Mouse (Mus musculus) intestine, embryonic 15.5 days (tissue): ENCODE measurements around the gene Cables2. TPM values are rescaled to one million over a fixed set of nuclear protein-coding genes. Genes with fewer than 3 reads are reported as not detected.

ENCODE experiments used
- ATAC-seq: fragments of 200-750 bp; cut with Nextera tagmentation; 2 replicates; pipeline ENCODE4 v1.8.0; 2017; ENCODE audit warnings: moderate TSS enrichment, moderate library complexity
- H3K27ac ChIP-seq: fragments of 300-500 bp; sonication (generic); 2 replicates; pipeline ENCODE4 v1.5.1; 2015; ENCODE audit warnings: mild to moderate bottlenecking, inconsistent platforms
- H3K27me3 ChIP-seq: fragments of 300-500 bp; sonication (generic); replicated peaks from 2 replicates; pipeline ENCODE4 v1.6.1; 2015; ENCODE audit warnings: inconsistent platforms
- H3K36me3 ChIP-seq: fragments of 300-500 bp; sonication (generic); 2 replicates; pipeline ENCODE4 v1.6.1; 2015; ENCODE audit warnings: inconsistent platforms
- H3K4me1 ChIP-seq: fragments of 300-500 bp; sonication (generic); replicated peaks from 2 replicates; pipeline ENCODE4 v1.6.1; 2015; ENCODE audit warnings: inconsistent platforms
- H3K4me2 ChIP-seq: fragments of 300-500 bp; sonication (generic); replicated peaks from 2 replicates; pipeline ENCODE4 v1.6.1; 2015; ENCODE audit warnings: mild to moderate bottlenecking, inconsistent platforms
- H3K4me3 ChIP-seq: fragments of 300-500 bp; sonication (generic); replicated peaks from 2 replicates; pipeline ENCODE4 v1.5.1; 2015; ENCODE audit warnings: inconsistent platforms
- H3K9ac ChIP-seq: fragments of 300-500 bp; sonication (generic); 2 replicates; pipeline ENCODE4 v1.6.1; 2015; ENCODE audit warnings: inconsistent platforms
- H3K9me3 ChIP-seq: fragments of 300-500 bp; sonication (generic); 2 replicates; pipeline ENCODE4 v1.6.1; 2016; ENCODE audit warnings: inconsistent platforms
- WGBS: fragments of 180-500 bp; shearing (Covaris S2); methylation state at CpG from one replicate; pipeline ENCODE4 v1.1.7; 2015; 5-methylcytosine and 5-hydroxymethylcytosine counted together
- polyA plus RNA-seq: library from polyadenylated mRNA; unstranded; fragments of >200 nt; fragmentation: Nextera tagmentation; extraction: Ambion mirVana; gene quantifications from 2 replicates; pipeline ENCODE4 v1.2.1, GENCODE M21; 2015

Gene Cables2
- polyA plus RNA-seq, 1 experiment from 2014 or later, result 11.4 TPM

DNA sequence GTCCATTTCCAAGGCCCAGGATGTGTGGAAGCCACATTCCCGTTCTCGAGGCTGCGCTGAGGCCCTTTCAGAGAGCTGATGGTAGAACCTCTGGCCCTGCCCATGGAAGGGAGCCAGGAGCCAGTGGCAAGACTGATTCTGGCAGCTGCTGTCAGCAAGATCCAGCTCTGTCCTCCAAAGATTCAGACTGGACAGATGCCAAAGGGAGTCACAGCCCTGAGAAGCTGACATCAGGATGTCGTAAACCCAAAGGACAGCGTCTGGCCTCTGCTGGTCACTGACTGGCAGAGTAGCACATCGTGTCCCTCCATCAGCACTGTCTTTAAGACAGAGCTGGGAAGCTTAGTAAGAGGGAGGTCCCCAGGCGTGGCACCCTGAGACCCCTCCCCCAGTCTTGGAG lies 44.7 kb downstream of the Cables2 start:
- WGBS, result 42% methylated on average over 7 of the region's 7 CpGs
- no peak overlapping the region for H3K4me3 ChIP-seq
- no peaks in the 10 kb centered on the region for H3K36me3 ChIP-seq
- H3K9me3 ChIP-seq, result no peaks in the 10 kb centered on the region
- H3K9ac ChIP-seq, result no peak overlapping the region
- H3K4me1 ChIP-seq, result peaks cover 34% of the 10 kb centered on the region
- no peak for ATAC-seq
- no peak overlapping the region for H3K4me2 ChIP-seq
- H3K27ac ChIP-seq, result peak overlapping the region; percentile 66
- H3K27me3 ChIP-seq, result no peaks in the 10 kb centered on the region

DNA sequence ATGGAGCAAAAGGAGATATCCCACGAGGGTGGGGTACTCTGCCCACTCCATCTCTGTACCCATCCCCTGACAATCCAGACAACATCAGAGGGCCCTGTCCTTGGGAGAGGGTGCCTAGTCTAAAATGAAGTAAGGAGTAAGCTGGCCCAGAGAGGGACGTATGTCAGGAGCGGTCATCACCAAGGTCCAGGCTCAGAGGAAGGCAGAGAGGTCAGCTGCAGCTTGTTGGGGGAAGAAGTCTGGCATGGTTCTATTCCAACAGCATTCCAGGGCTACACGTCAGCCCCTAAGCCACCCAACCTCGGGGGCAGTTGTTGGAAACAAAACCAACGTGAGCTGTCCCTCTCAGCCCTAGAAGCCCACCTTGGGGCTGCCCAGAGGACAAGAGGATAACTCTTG lies 45.2 kb downstream of the Cables2 start:
- Histone ChIP-seq H3K4me3 (no peak overlapping the region), H3K9me3 (no peaks in the 10 kb centered on the region), H3K4me1 (peaks cover 36% of the 10 kb centered on the region), H3K27me3 (no peaks in the 10 kb centered on the region), H3K4me2 (peak overlapping the region; percentile 63), H3K27ac (peak overlapping the region; percentile 66), H3K9ac (0 out of 2 replicates have a peak overlapping the region, but pooled peaks have one; percentile 32), H3K36me3 (no peaks in the 10 kb centered on the region)
- WGBS, result 53% methylated on average over 6 of the region's 6 CpGs
- ATAC-seq, result no peak

DNA sequence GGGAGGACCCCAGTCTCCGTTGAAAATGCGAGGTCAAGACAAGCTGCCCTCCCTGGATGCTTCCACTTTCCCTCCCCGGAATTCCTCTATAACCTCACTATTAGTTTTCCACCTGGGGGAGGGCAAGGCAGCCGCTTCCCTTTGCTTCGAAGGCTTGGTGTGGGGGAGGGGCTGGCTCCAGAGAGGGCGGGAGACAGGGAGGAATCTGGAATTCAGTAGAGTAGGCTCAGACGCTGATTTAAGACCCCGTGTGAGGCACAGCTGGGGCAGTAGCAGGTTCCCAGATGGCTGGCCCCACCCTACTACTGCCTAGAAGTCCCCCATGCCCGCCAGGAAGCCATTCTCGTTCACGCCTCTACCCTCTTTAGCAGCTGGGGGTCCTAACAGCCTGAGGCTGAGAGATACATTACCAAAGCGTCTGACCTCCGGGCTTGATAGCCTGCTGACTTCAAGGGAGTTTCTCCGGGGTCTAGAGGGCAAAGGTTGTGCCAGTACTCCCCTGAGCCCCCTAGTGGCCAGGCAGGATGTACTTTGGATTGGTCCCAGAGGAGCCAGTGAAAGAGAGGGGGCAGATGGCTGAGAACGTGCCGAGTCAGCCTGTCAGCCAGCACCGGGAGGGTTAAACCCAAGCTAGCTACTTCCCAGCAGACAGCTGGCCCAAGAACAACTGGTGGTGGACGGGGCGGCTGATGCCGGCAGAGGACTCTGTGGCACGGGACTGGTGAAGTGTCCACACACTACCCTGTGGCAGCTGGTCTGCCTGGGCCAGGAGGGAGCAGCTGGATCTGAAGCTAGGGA lies 45.8 kb downstream of the Cables2 start:
- ATAC-seq, result peak; percentile 31
- H3K4me2 ChIP-seq, result peak overlapping the region; percentile 63
- no peaks in the 10 kb centered on the region for H3K27me3 ChIP-seq
- H3K9ac ChIP-seq, result peak overlapping the region; percentile 32
- peak overlapping the region; percentile 66 for H3K27ac ChIP-seq
- peak overlapping the region; percentile 22 for H3K4me3 ChIP-seq
- H3K4me1 ChIP-seq, result peaks cover 42% of the 10 kb centered on the region
- H3K36me3 ChIP-seq, result no peaks in the 10 kb centered on the region
- WGBS, result 2% methylated on average over 21 of the region's 21 CpGs
- no peaks in the 10 kb centered on the region for H3K9me3 ChIP-seq

DNA sequence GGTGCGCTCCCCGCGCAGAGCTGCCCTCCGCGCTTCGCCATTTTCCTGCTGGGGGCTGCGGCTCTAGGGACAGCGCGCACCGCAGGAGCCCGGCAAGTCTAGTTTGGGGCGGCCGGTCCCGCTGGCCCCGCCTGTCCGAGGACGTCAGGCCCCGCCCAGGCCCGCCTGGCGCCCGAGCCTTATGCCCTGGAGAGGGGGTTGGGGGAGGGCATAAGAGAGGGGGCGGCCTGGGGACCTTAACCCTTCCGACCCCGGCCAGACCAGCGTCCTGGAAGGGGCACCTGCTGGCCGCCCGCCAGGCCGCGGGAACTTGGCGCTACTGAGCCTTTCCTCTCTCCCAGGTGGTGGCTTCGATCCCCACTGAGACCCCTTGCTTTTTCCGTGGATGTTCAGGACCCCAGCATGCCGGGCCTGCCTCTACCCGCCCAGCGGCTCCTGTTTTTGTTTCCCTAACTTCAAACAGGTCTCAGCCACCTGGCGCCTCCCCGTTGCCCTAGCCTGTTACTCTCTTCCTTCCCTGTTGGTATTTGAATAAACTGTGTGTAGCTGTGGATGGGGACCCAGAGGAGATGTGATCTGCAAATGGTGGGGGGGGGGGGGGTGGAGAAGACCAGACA lies 47.4 kb downstream of the Cables2 start, which contains the start of gene Lama5:
Lama5 (minus strand) TSS at position 98 of the 617 bp plus-strand sequence.
- peak; percentile 81 for ATAC-seq
- H3K4me2 ChIP-seq, result peak within 1 kb of the TSS; percentile 97
- under 1% methylated on average over 37 of the region's 37 CpGs for WGBS
- H3K4me3 ChIP-seq, result peak within 1 kb of the TSS; percentile 75
- H3K36me3 ChIP-seq, result no peaks in the 10 kb centered on the region
- H3K27ac ChIP-seq, result peak within 1 kb of the TSS; percentile 73
- peaks cover 48% of the 10 kb centered on the region for H3K4me1 ChIP-seq
- no peaks in the 10 kb centered on the region for H3K9me3 ChIP-seq
- no peaks in the 10 kb centered on the region for H3K27me3 ChIP-seq
- H3K9ac ChIP-seq, result peak within 1 kb of the TSS; percentile 71

DNA sequence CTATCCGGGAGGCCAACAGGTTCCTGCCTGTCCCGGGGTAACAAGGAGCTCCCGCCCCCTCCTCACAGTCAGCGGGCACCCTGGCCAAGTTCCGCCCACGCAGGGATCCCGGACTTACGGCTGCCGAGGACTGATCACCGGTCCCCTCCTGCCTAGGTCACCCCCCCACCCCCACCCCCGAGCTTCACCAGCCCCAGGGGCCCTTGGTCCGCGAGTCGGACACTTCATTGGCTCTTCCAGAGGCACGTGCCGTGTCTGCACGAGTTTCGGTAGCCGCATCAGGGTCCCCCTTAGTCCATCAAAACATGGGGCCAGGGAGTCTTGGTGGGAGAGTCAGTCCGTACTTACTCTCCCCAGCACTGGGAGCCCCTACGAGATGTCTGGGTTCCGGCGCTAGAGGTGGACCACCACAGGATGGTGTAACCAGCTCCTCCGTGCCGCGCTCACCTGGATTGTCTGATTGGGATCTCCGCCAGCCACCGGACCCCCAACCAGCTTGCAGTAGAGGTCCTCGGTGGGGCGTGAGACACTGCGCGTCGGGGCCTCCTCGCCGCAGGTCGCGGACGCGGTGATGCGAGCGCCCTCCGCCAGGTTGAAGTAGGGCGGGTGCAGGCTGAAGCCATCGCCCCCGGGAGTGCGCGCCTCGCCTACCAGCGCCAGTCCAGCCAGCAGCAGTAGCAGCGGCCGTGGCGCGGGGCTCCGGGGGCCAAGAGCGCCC lies 48.1 kb downstream of the Cables2 start:
- WGBS, result under 1% methylated on average over 55 of the region's 55 CpGs
- H3K4me1 ChIP-seq, result peaks cover 48% of the 10 kb centered on the region

DNA sequence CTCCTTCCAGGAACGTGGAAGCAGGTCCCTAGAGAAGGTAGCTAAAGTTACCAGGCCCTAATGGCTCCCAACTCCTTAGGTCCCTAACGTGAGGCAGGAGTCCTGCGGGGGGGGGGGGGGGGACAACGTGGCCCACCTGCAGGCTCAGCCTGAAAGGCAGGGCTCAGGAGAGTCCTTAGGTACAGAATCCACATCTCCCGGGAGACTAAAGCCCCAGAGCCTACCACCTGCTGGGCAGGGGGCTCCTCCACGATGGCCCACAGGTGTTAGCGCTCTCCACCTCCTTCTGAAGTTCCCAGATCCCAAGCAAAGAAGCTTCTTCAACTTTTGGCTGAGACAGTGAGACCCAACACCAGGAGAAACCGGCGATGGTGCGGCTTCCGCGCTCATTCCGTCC lies 48.7 kb downstream of the Cables2 start:
- no peaks in the 10 kb centered on the region for H3K27me3 ChIP-seq
- peak overlapping the region; percentile 97 for H3K4me2 ChIP-seq
- H3K9me3 ChIP-seq, result no peaks in the 10 kb centered on the region
- no peak for ATAC-seq
- H3K9ac ChIP-seq, result peak overlapping the region; percentile 71
- WGBS, result 3% methylated on average over 13 of the region's 13 CpGs
- 0 out of 2 replicates have a peak overlapping the region, but pooled peaks have one; percentile 73 for H3K27ac ChIP-seq
- peaks cover 50% of the 10 kb centered on the region for H3K4me1 ChIP-seq
- H3K36me3 ChIP-seq, result no peaks in the 10 kb centered on the region
- peak overlapping the region; percentile 75 for H3K4me3 ChIP-seq

More for the DNA sequence above, 48.1 kb downstream of the Cables2 start:
- Histone ChIP-seq H3K27me3 (no peaks in the 10 kb centered on the region), H3K4me3 (peak overlapping the region; percentile 75), H3K36me3 (no peaks in the 10 kb centered on the region), H3K27ac (peak overlapping the region; percentile 73), H3K9ac (peak overlapping the region; percentile 71), H3K9me3 (no peaks in the 10 kb centered on the region), H3K4me2 (peak overlapping the region; percentile 97)
- peak; percentile 44 for ATAC-seq

DNA sequence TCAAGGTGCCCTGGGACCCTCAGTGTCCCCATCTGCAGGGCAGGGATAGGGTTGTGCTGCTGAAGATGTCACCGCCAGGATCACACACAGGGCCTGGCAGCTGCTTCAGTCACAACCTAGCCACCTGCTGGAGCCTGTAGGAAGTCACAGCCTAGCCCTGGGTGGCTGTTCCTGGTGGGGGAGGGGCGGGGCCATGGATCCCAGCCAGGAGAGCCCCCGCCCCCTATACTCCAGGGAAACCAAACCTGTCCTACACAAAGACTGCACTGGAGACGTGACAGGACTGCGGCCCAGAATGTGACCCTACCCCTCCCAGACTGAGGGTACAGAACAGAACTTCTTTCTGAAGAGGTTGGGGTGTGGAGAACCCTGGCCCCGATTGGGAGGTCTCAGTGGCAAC lies 51.0 kb downstream of the Cables2 start:
- H3K9ac ChIP-seq, result no peak overlapping the region; the same call in 1 of the 2 replicates
- peaks cover 52% of the 10 kb centered on the region for H3K4me1 ChIP-seq
- no peaks in the 10 kb centered on the region for H3K9me3 ChIP-seq
- H3K27me3 ChIP-seq, result no peaks in the 10 kb centered on the region
- peak; percentile 53 for ATAC-seq
- 18% methylated on average over 6 of the region's 6 CpGs for WGBS
- peak overlapping the region; percentile 97 for H3K4me2 ChIP-seq
- no peak overlapping the region for H3K4me3 ChIP-seq
- H3K27ac ChIP-seq, result peak overlapping the region; percentile 51
- no peaks in the 10 kb centered on the region for H3K36me3 ChIP-seq

DNA sequence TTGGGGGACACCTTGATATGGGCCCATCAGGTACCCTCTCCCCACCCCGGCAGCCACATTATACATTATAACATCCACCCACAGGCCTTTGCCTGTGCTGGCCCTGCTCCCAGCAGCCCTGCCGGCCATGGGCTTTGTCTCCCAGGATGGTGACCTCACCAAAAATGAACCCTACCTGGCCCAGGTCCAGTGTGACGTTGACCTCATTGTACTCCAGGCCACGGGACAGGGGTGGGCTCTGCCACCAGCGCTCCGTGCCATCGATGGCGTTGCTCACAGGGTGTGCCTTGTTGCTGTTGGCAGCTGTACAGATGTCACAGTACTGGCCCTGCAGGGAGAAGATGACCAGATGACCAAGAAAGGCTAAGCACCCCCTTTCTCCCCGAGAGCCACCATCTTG lies 52.2 kb downstream of the Cables2 start:
- Histone ChIP-seq H3K36me3 (no peaks in the 10 kb centered on the region), H3K27ac (no peak overlapping the region), H3K9ac (no peak overlapping the region), H3K9me3 (no peaks in the 10 kb centered on the region), H3K4me1 (peaks cover 48% of the 10 kb centered on the region), H3K4me2 (no peak overlapping the region), H3K27me3 (no peaks in the 10 kb centered on the region), H3K4me3 (no peak overlapping the region)
- WGBS, result 92% methylated on average over 9 of the region's 9 CpGs
- no peak for ATAC-seq

DNA sequence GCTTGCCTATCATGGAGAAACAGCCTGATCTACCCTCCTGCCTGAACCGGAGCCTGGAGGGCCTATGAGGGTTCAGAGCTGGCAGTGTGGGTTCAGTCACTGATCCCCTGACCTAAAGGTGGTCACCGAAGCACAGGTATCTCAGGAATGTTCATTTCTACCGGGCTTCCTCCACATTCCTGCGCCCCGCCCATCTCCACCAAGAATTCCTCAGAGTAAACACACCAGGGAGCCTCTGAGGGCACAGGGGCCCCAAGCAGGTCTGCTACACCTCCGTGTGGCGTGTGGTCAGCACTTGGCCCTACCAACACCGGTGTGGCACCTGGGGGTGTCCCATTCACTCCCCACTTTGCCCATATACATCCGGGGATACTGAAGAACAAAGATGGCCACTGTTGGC lies 53.1 kb downstream of the Cables2 start:
- no peak overlapping the region; the same call in 1 of the 2 replicates for H3K9ac ChIP-seq
- H3K4me1 ChIP-seq, result peaks cover 54% of the 10 kb centered on the region
- H3K4me3 ChIP-seq, result no peak overlapping the region
- no peaks in the 10 kb centered on the region for H3K36me3 ChIP-seq
- peak overlapping the region; percentile 40 for H3K4me2 ChIP-seq
- H3K27ac ChIP-seq, result peak overlapping the region; percentile 48; the same call in 1 of the 2 replicates
- H3K27me3 ChIP-seq, result no peaks in the 10 kb centered on the region
- H3K9me3 ChIP-seq, result no peaks in the 10 kb centered on the region
- ATAC-seq, result peak; percentile 18
- 40% methylated on average over 9 of the region's 9 CpGs for WGBS

DNA sequence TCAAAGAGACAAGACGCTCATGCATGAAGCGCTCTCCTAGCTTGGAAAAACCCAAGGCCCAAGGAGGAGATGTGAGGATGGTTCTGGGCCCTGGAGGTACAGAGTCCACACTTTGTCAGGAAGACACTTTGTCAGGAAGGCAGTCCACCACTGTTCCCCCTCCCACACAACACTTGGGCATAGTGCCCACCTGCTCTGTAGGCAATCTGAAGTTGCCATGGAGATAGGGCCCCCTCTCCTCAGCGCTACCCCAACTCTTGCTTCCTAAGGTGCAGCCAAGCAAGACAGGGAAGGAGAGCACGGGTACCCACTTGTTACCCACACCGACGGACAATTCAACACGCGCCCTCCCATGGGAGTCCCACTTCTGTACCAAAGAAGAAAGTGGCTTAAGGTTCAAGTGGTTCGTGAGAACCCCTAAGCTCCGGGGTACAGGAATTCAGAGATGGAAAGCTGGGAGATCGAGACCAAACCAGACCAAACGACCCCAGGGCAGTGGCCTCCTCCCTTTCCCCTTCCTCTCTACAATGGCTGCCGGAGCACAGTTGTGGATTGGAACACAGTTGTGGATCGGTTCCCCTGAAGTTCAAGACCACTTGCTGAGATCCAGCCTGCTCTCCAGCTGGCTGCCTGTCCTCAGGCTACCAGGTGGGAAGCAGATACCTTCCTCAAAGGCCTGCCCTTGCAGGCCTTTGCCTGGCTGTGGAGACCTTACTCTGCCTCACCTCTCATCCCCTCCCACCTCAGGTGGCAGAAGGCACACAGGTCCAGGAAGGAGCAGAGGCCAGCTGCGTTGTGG lies 54.0 kb downstream of the Cables2 start:
- peaks cover 63% of the 10 kb centered on the region for H3K4me1 ChIP-seq
- peak overlapping the region; percentile 48; the same call in 1 of the 2 replicates for H3K27ac ChIP-seq
- H3K9me3 ChIP-seq, result no peaks in the 10 kb centered on the region
- no peak overlapping the region for H3K9ac ChIP-seq
- no peak for ATAC-seq
- 81% methylated on average over 15 of the region's 15 CpGs for WGBS
- H3K4me3 ChIP-seq, result no peak overlapping the region
- no peaks in the 10 kb centered on the region for H3K36me3 ChIP-seq
- H3K4me2 ChIP-seq, result no peak overlapping the region
- no peaks in the 10 kb centered on the region for H3K27me3 ChIP-seq

DNA sequence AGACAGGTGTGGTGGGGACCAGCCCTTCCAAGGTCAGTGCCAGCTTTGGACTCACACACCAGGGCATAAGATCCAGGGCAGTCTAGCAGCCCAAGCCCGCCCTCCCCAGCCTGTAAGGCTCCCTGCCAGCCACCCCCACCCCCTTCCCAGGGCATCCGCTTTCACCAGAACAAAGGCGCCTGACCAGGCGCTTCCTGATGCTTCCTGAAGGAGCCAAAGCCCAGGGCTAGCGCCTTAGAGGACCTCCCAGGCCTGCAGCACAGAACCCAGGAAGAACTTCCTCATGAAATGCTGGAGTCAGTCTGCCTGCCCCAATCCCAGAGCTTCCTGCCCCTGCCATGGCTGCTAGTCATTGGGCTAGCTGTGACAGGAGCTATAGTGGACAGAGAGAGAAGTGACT lies 54.6 kb downstream of the Cables2 start:
- no peak for ATAC-seq
- WGBS, result 37% methylated on average over 5 of the region's 5 CpGs
- H3K9ac ChIP-seq, result no peak overlapping the region

More for the DNA sequence above, 54.6 kb downstream of the Cables2 start:
- peaks cover 66% of the 10 kb centered on the region for H3K4me1 ChIP-seq
- H3K36me3 ChIP-seq, result no peaks in the 10 kb centered on the region
- no peaks in the 10 kb centered on the region for H3K9me3 ChIP-seq
- H3K4me3 ChIP-seq, result no peak overlapping the region
- H3K4me2 ChIP-seq, result no peak overlapping the region
- H3K27ac ChIP-seq, result peak overlapping the region; percentile 3
- no peaks in the 10 kb centered on the region for H3K27me3 ChIP-seq
